Mouse (Mus musculus) stomach, embryonic 16.5 days (tissue): ENCODE data around the gene Ccdc84. TPM values are rescaled to one million over a fixed set of nuclear protein-coding genes. Genes with fewer than 3 reads are reported as not detected.
"Not testable (repeated sequence)": the region's sequence is repeated elsewhere in the genome, so short reads cannot be mapped to it uniquely, and the experiment has no call there.

Experiments used
- ATAC-seq: fragments of 200-750 bp; cut with Nextera tagmentation; 2 replicates; pipeline ENCODE4 v1.8.0; 2017; ENCODE audit warnings: moderate number of reproducible peaks, moderate TSS enrichment; ENCODE audit not compliant: insufficient read depth, low FRiP score
- H3K27ac ChIP-seq: fragments of 300-500 bp; sonication (generic); 2 replicates; pipeline ENCODE4 v1.5.1; 2014; ENCODE audit warnings: low read length
- H3K27me3 ChIP-seq: fragments of 300-500 bp; sonication (generic); 2 replicates; pipeline ENCODE4 v1.6.1; 2014; ENCODE audit warnings: low read length, control low read depth, mixed read lengths; ENCODE audit not compliant: control insufficient read depth, insufficient read depth
- H3K36me3 ChIP-seq: fragments of 300-500 bp; sonication (generic); 2 replicates; pipeline ENCODE4 v1.6.1; 2014; ENCODE audit warnings: low read length; ENCODE audit not compliant: control insufficient read depth, insufficient read depth
- H3K4me1 ChIP-seq: fragments of 300-500 bp; sonication (generic); 2 replicates; pipeline ENCODE4 v1.6.1; 2014; ENCODE audit warnings: low read length, control low read depth, mixed read lengths; ENCODE audit not compliant: control insufficient read depth, insufficient read depth
- H3K4me2 ChIP-seq: fragments of 300-500 bp; sonication (generic); 2 replicates; pipeline ENCODE4 v1.6.1; 2014; ENCODE audit warnings: low read depth, low read length, mixed read lengths
- H3K4me3 ChIP-seq: fragments of 300-500 bp; sonication (generic); replicated peaks from 2 replicates; pipeline ENCODE4 v1.5.1; 2014; ENCODE audit warnings: mild to moderate bottlenecking, low read length
- H3K9ac ChIP-seq: fragments of 300-500 bp; sonication (generic); 2 replicates; pipeline ENCODE4 v1.6.1; 2014; ENCODE audit warnings: low read length
- H3K9me3 ChIP-seq: fragments of 300-500 bp; sonication (generic); replicated peaks from 2 replicates; pipeline ENCODE4 v1.6.1; 2016; ENCODE audit warnings: low read length, control low read depth; ENCODE audit not compliant: control insufficient read depth
- WGBS: fragments of 180-500 bp; shearing (Covaris S2); extraction: QIAGEN DNeasy Blood & Tissue Kit; methylation state at CpG from one replicate; pipeline ENCODE4 v1.1.7; 2014; 5-methylcytosine and 5-hydroxymethylcytosine counted together
- polyA plus RNA-seq: library from polyadenylated mRNA; unstranded; fragments of >200 nt; fragmentation: Nextera tagmentation; extraction: Ambion mirVana; gene quantifications from 2 replicates; pipeline ENCODE4 v1.2.1, GENCODE M21; 2015

Gene Ccdc84
- polyA plus RNA-seq = 22.4 and 27.6 TPM in 2 replicates

DNA sequence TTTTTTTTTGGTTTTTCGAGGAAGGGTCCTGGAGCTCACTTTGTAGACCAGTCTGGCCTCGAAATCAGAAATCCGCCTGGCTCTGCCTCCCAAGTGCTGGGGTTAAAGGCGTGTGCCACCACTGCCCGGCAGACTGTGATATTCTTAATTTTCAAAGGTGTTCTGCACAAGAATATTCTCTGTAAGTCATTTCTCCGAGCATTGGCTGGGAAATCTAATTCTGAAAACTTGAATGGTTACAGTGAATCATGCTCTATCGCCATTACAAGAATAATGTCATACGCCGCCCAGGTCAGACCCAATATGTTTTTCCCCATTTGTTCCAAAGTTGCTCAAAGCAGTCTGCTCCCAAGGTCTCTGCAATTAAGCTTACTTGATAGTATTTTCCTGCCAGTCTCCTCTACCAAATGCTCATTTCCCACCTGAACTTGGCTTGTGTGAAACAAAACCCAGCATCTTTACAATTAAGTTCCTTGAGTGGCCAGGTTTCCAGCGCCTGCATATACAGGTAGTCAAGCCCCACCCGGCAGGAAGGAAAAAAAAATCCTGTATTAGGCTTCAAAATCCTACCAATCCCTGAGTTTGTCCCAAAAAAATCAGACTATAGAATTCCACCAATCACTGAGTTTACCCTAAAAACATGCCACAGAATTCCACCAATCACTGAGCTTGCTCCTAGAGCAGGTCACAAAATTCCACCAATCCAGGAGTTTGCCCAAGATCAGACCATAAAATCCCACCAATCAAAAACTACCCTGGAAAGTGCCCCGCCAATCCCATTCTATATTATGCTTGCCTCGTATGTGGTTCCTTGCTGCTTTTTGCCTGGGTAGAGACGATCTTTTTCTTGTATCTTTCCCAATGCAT lies at the start of gene Ccdc84:
TSS of gene Ccdc84 (minus strand) at position 51 of the 867 bp plus-strand sequence.
- H3K4me3 ChIP-seq = peak within 1 kb of the TSS; percentile 77
- WGBS = 73% methylated on average over 14 of the region's 14 CpGs
- 0 out of 2 replicates have a peak, but pooled peaks cover 3% of the 10 kb centered on the region for H3K9me3 ChIP-seq
- H3K27ac ChIP-seq = peak within 1 kb of the TSS; percentile 66
- peak within 1 kb of the TSS; percentile 91 for H3K4me2 ChIP-seq
- ATAC-seq = no peak
- H3K27me3 ChIP-seq = no peaks in the 10 kb centered on the region
- H3K4me1 ChIP-seq = 0 out of 2 replicates have a peak, but pooled peaks cover 7% of the 10 kb centered on the region
- H3K9ac ChIP-seq = peak within 1 kb of the TSS; percentile 82
- H3K36me3 ChIP-seq = no peaks in the 10 kb centered on the region

DNA sequence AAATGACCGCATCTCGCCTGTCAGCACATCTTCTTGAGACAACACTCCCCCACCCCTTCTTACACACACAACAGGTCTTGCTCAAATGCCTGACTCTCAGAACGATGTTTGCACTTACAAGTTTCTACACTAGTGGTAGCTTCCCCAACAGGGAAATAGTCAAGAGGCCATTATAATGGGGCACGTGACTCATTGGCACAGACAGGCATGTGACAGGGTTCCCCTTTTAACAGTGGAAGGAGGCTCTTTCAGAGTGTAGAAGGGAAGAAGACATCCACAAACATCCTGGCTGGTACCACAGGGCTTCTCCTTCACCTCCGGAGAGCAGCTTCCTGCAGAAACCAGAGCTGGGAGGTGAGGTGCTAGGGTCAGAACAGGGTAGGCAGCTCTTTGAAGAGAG lies 43.6 kb upstream of the Ccdc84 start:
- no peak overlapping the region for H3K9ac ChIP-seq
- no peak overlapping the region for H3K4me2 ChIP-seq
- H3K27ac ChIP-seq = no peak overlapping the region
- H3K36me3 ChIP-seq = no peaks in the 10 kb centered on the region
- H3K9me3 ChIP-seq = no peaks in the 10 kb centered on the region
- no peak for ATAC-seq
- peaks cover 4% of the 10 kb centered on the region for H3K4me1 ChIP-seq
- H3K4me3 ChIP-seq = no peak overlapping the region
- 71% methylated on average over 5 of the region's 5 CpGs for WGBS
- no peaks in the 10 kb centered on the region for H3K27me3 ChIP-seq

DNA sequence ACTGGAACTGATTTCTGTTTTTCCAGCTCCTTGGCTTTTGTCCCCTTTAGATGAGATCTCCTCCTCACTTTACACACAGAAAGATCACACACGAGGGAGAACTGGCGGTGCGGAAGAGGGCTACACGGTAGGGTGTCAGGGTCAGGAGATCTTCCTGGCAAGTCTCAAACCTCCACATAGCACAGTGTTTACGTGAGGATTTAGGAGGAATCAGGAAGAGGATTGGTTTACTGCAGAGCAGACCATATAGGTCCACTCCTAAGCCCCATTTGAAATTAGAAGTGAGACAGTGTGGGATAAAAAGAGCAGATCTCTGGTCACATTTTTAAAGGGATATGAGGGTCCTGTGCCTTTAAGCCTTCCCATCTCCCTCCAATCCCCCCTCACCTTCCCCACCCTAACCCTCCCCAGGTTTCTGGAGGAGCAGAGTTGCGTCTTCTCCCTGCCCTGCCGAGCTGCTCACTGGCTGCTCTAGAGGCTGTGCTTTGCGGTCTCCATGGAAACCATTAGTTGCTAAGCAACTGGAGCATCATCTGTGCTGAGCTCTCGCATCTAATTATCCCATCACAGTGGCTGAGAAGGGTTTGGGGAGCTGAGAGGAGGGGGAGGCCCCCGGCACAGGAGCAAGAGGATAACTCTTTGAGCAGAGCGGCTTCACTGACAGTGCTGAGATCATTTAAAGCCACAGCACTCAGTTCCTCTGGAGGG lies 38.8 kb upstream of the Ccdc84 start:
- no peak overlapping the region for H3K4me3 ChIP-seq
- no peak overlapping the region; the same call in 1 of the 2 replicates for H3K27ac ChIP-seq
- 12% methylated on average over 11 of the region's 11 CpGs for WGBS
- H3K4me2 ChIP-seq = peak overlapping the region; percentile 7; the same call in 1 of the 2 replicates
- peak overlapping the region; percentile 26; the same call in 1 of the 2 replicates for H3K9ac ChIP-seq
- no peaks in the 10 kb centered on the region for H3K9me3 ChIP-seq
- no peaks in the 10 kb centered on the region for H3K27me3 ChIP-seq
- peak; percentile 44 for ATAC-seq
- H3K4me1 ChIP-seq = peaks cover 4% of the 10 kb centered on the region
- H3K36me3 ChIP-seq = no peaks in the 10 kb centered on the region

DNA sequence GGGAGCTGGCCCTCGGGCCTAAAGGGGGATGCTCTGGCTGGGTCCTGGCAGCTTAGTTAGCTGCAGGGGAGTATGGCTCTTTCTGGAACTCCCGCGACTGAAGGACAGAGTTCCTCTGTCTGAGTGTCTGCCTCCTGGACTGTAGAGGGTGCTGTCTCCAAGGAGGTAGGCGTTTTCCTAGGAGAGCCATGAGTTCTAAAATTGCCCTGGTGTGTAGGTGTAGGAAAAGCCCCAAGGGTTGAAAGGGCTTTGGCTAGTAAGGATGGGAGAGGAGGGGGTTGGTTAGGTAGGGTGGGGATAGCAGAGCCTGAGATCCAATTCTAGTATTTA lies 36.5 kb upstream of the Ccdc84 start, which contains the start of gene Upk2:
TSS of gene Upk2 (minus strand) at position 86 of the 330 bp plus-strand sequence.
- 38% methylated on average over 4 of the region's 4 CpGs for WGBS
- ATAC-seq = 0 out of 2 replicates have a peak, but pooled peaks have one; percentile 14
- H3K9ac ChIP-seq = peak within 1 kb of the TSS; percentile 35; the same call in 1 of the 2 replicates
- H3K4me3 ChIP-seq = peak within 1 kb of the TSS; percentile 10; the same call in 1 of the 2 replicates
- peak within 1 kb of the TSS; percentile 33; the same call in 1 of the 2 replicates for H3K4me2 ChIP-seq
- peak within 1 kb of the TSS; percentile 58 for H3K27ac ChIP-seq
- H3K9me3 ChIP-seq = no peaks in the 10 kb centered on the region
- H3K36me3 ChIP-seq = no peaks in the 10 kb centered on the region
- peaks cover 4% of the 10 kb centered on the region for H3K4me1 ChIP-seq
- no peaks in the 10 kb centered on the region for H3K27me3 ChIP-seq

DNA sequence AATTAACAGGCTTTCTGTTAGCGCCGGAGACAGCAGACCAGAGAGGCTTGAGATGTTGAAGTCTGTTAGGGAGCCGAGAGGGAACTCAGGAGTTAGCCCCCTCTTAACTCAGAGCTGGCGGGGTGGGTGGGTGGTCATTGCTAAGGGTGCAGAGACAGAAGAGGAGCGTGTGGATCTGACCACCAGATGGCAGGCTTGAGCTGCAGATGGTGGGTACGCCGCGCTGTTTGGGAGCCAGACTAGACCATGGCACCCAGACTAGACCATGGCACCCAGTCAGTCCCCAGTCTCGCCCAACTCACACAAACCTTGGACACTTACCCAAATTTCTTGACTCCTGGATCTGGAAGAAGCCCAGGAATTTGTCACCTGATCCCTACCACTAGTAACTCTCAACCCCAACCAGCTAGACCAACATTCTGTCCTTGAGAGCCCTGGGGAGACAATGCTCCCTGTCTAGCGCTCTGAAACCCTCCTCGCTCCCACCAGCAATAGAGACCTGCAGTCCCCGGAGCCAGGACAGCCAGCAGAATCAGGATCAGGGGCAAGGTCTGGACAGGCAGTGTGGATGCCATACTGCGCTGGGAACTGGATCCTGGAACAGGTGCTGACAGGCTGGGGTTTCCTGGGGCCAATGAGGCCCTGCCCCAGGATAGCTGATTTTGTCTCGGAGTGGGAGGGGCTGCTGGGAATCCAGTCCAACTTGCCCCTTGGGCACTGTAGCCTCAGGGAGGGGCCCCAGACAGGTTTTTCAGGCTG lies 35.9 kb upstream of the Ccdc84 start:
- Histone ChIP-seq H3K4me2 (peak overlapping the region; percentile 33; the same call in 1 of the 2 replicates), H3K36me3 (no peaks in the 10 kb centered on the region), H3K27me3 (no peaks in the 10 kb centered on the region), H3K9me3 (no peaks in the 10 kb centered on the region), H3K4me3 (peak overlapping the region; percentile 10; the same call in 1 of the 2 replicates), H3K27ac (peak overlapping the region; percentile 58; the same call in 1 of the 2 replicates), H3K4me1 (peaks cover 4% of the 10 kb centered on the region), H3K9ac (peak overlapping the region; percentile 35; the same call in 1 of the 2 replicates)
- peak; percentile 82; the same call in 1 of the 2 replicates for ATAC-seq
- 8% methylated on average over 14 of the region's 14 CpGs for WGBS

DNA sequence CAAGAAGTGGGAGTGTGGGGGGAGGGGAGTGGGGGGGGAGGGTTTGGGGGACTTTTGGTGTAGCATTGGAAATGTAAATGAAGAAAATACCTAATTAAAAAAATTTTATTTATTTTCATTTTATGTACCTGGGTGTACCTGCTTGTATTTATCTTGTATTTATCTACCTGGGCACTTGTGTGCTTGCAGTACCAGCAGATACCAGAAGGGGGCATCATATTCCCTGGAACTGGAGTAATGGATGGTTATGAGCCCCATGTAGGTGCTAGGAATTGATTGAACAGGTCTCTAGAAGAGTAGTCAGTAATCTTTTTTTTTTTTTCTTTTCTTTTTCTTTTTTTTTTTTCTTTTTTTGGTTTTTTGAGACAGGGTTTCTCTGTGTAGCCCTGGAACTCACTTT lies 32.0 kb upstream of the Ccdc84 start:
- no peaks in the 10 kb centered on the region for H3K36me3 ChIP-seq
- no peak overlapping the region for H3K9ac ChIP-seq
- no peak for ATAC-seq
- H3K27me3 ChIP-seq = no peaks in the 10 kb centered on the region
- H3K4me3 ChIP-seq = no peak overlapping the region
- H3K9me3 ChIP-seq = no peaks in the 10 kb centered on the region
- no peak overlapping the region for H3K4me2 ChIP-seq
- H3K4me1 ChIP-seq = no peaks in the 10 kb centered on the region
- H3K27ac ChIP-seq = no peak overlapping the region

DNA sequence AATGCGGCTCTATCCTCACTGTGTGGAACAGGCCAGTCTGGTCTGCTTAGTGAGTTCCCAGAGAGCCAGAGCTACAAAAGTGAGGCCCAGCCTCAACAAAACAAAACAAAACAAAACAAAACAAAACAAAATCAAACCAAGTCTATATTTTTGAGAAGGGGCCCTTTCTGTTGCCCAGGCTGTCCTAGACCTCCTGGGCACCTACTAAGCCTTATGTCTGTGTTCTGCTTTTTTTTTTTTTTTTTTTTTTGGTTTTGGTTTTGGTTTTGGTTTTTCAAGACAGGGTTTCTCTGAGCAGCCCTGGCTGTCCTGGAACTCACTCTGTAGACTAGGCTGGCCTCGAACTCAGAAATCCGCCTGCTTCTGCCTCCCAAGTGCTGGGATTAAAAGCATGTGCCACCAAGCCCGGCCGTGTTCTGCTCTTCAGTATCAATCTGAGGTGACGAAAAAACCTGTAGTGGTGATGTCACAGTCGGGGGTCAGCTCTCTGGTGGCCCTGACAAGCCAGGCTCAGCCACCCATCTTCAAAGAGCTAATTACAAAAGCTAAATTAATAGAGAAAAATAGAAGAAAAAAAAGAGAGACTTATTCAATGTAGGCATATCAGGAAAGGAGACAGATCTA lies 26.1 kb upstream of the Ccdc84 start:
- H3K4me2 ChIP-seq, H3K36me3 ChIP-seq, H3K9ac ChIP-seq, H3K9me3 ChIP-seq, H3K4me1 ChIP-seq, H3K4me3 ChIP-seq, H3K27ac ChIP-seq, ATAC-seq, H3K27me3 ChIP-seq: not testable (repeated sequence)
- WGBS = 73% methylated on average over 7 of the region's 7 CpGs

DNA sequence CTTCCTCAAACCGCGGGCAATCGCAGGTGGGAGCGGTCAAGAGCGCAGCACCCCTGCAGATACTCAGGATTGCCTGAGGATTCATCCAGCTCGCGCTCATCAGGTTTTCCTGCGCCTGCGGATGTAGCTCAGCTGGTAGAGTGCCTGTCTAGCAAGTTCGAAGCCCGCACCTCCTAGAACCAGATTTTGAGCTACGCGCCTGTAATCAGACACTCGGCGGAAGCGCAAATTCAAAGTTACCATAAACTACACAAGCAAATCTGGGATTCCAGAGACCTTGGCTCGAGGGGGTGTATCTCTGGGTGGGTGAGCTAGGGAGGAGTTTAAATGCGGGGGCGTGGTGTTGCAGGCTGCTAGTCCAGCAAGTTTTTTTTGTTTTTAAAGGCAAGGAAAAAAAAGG lies 22.6 kb upstream of the Ccdc84 start, which contains the start of gene Foxr1:
TSS of gene Foxr1 (minus strand) at position 176 of the 400 bp plus-strand sequence.
- no peak for ATAC-seq
- 64% methylated on average over 19 of the region's 19 CpGs for WGBS
- Histone ChIP-seq H3K36me3 (no peaks in the 10 kb centered on the region), H3K27me3 (no peaks in the 10 kb centered on the region), H3K4me3 (no peak within 1 kb of the TSS), H3K9ac (no peak within 1 kb of the TSS), H3K4me1 (no peaks in the 10 kb centered on the region), H3K27ac (no peak within 1 kb of the TSS), H3K9me3 (no peaks in the 10 kb centered on the region), H3K4me2 (no peak within 1 kb of the TSS)
